Mouse (Mus musculus): ENCODE results near the gene Srrm1.

GRCm38 (mm10) chr4:135306971-135307632, 46.0 kb downstream of the Srrm1 start:
- TF ChIP-seq POLR2A (IDR thresholded peaks at IDR 0.05; ENCODE audit: borderline replicate concordance, low read depth, low read length) (no peak), CTCF (IDR thresholded peaks at IDR 0.05; ENCODE audit: low read depth, low read length) (no peak)

Measured in bone marrow macrophage, adult 2 months (primary cell).